Mouse (Mus musculus) forebrain, embryonic 10.5 days (tissue): Measurements from ENCODE around the gene Ift46. TPM values are rescaled to one million over a fixed set of nuclear protein-coding genes. Genes with fewer than 3 reads are reported as not detected.

ENCODE experiments used
- DNase-seq: peaks from one replicate; pipeline ENCODE4 v3.0.0-alpha.2; 2017; ENCODE audit warnings: low spot score; ENCODE audit errors: extremely low spot score
- H3K27ac ChIP-seq: fragments of 300-500 bp; sonication (generic); 2 replicates; pipeline ENCODE4 v1.5.1; 2016; ENCODE audit warnings: mild to moderate bottlenecking
- H3K27me3 ChIP-seq: fragments of 300-500 bp; sonication (generic); 2 replicates; pipeline ENCODE4 v1.6.1; 2016; ENCODE audit warnings: mild to moderate bottlenecking; ENCODE audit not compliant: poor library complexity, severe bottlenecking
- H3K36me3 ChIP-seq: fragments of 300-500 bp; sonication (generic); replicated peaks from 2 replicates; pipeline ENCODE4 v1.6.1; 2016; ENCODE audit warnings: mild to moderate bottlenecking, moderate library complexity
- H3K4me1 ChIP-seq: fragments of 300-500 bp; sonication (generic); 2 replicates; pipeline ENCODE4 v1.6.1; 2016
- H3K4me3 ChIP-seq: fragments of 300-500 bp; sonication (generic); 2 replicates; pipeline ENCODE4 v1.5.1; 2016; ENCODE audit warnings: mild to moderate bottlenecking, moderate library complexity
- H3K9me3 ChIP-seq: fragments of 300-500 bp; sonication (generic); 2 replicates; pipeline ENCODE4 v1.6.1; 2016; ENCODE audit warnings: mild to moderate bottlenecking, moderate library complexity
- WGBS: fragments of 180-500 bp; shearing (Covaris S2); methylation state at CpG from one replicate; pipeline ENCODE4 v1.1.7; 2016; 5-methylcytosine and 5-hydroxymethylcytosine counted together
- polyA plus RNA-seq: library from polyadenylated mRNA; unstranded; fragments of >200 nt; fragmentation: Nextera tagmentation; extraction: Ambion mirVana; gene quantifications from 2 replicates; pipeline ENCODE4 v1.2.1, GENCODE M21; 2016

Gene Ift46
- 110 TPM in 2 replicates for polyA plus RNA-seq

- Histone ChIP-seq H3K27ac (peak within 1 kb of the TSS; percentile 96), H3K27me3 (no peaks in the 10 kb centered on the region), H3K4me3 (peak within 1 kb of the TSS; percentile 90), H3K9me3 (no peaks in the 10 kb centered on the region), H3K36me3 (0 out of 2 replicates have a peak, but pooled peaks cover 2% of the 10 kb centered on the region), H3K4me1 (peaks cover 17% of the 10 kb centered on the region)
- under 1% methylated on average over 81 of the region's 82 CpGs for WGBS
- DNase-seq: peak; percentile 91
Measured at GRCm38 (mm10) chr9:44767101-44768028, at the start of gene Ift46, which contains the start of gene Arcn1. Ift46 (plus strand) TSS chr9:44767908. Arcn1 (minus strand) TSS chr9:44767845.

GRCm38 (mm10) chr9:44718937-44719631 lies 48.6 kb upstream of the Ift46 start:
- Histone ChIP-seq H3K9me3 (no peaks in the 10 kb centered on the region), H3K27me3 (no peaks in the 10 kb centered on the region), H3K36me3 (peaks cover 43% of the 10 kb centered on the region), H3K4me3 (0 out of 2 replicates have a peak overlapping the region, but pooled peaks have one; percentile 2), H3K27ac (0 out of 2 replicates have a peak overlapping the region, but pooled peaks have one; percentile 96), H3K4me1 (peaks cover 52% of the 10 kb centered on the region)
- no peak for DNase-seq
- 91% methylated on average over 12 of the region's 12 CpGs for WGBS

- WGBS: 86% methylated on average over 8 of the region's 8 CpGs
- DNase-seq: no peak
- Histone ChIP-seq H3K4me1 (peaks cover 59% of the 10 kb centered on the region), H3K27ac (peak overlapping the region; percentile 96), H3K4me3 (peak overlapping the region; percentile 78), H3K27me3 (no peaks in the 10 kb centered on the region), H3K9me3 (no peaks in the 10 kb centered on the region), H3K36me3 (peaks cover 36% of the 10 kb centered on the region)
Measured at GRCm38 (mm10) chr9:44719632-44720357, 47.9 kb upstream of the Ift46 start.

- Histone ChIP-seq H3K4me3 (peak overlapping the region; percentile 78), H3K27me3 (no peaks in the 10 kb centered on the region), H3K9me3 (no peaks in the 10 kb centered on the region), H3K36me3 (peaks cover 28% of the 10 kb centered on the region), H3K27ac (peak overlapping the region; percentile 96), H3K4me1 (peaks cover 66% of the 10 kb centered on the region)
- DNase-seq: no peak
- WGBS: 29% methylated on average over 9 of the region's 9 CpGs
Measured at GRCm38 (mm10) chr9:44720358-44721153, 47.2 kb upstream of the Ift46 start.

GRCm38 (mm10) chr9:44721154-44721876 lies 46.4 kb upstream of the Ift46 start:
- peaks cover 74% of the 10 kb centered on the region for H3K4me1 ChIP-seq
- 2% methylated on average over 40 of the region's 40 CpGs for WGBS
- DNase-seq: peak; percentile 86

GRCm38 (mm10) chr9:44721877-44722186 lies 45.9 kb upstream of the Ift46 start:
- H3K36me3 ChIP-seq: peaks cover 15% of the 10 kb centered on the region
- 85% methylated on average over 3 of the region's 3 CpGs for WGBS
- peak overlapping the region; percentile 96 for H3K27ac ChIP-seq
- no peaks in the 10 kb centered on the region for H3K27me3 ChIP-seq
- peak overlapping the region; percentile 78 for H3K4me3 ChIP-seq
- no peaks in the 10 kb centered on the region for H3K9me3 ChIP-seq
- no peak for DNase-seq
- peaks cover 79% of the 10 kb centered on the region for H3K4me1 ChIP-seq

More at GRCm38 (mm10) chr9:44721154-44721876, 46.4 kb upstream of the Ift46 start:
- peak overlapping the region; percentile 96 for H3K27ac ChIP-seq
- H3K36me3 ChIP-seq: peaks cover 21% of the 10 kb centered on the region
- no peaks in the 10 kb centered on the region for H3K27me3 ChIP-seq
- no peaks in the 10 kb centered on the region for H3K9me3 ChIP-seq
- peak overlapping the region; percentile 78 for H3K4me3 ChIP-seq

GRCm38 (mm10) chr9:44722575-44722974 lies 45.1 kb upstream of the Ift46 start:
- Histone ChIP-seq H3K27ac (peak overlapping the region; percentile 77; the same call in 1 of the 2 replicates), H3K9me3 (no peaks in the 10 kb centered on the region), H3K4me3 (no peak overlapping the region), H3K27me3 (no peaks in the 10 kb centered on the region), H3K4me1 (peaks cover 86% of the 10 kb centered on the region), H3K36me3 (peaks cover 8% of the 10 kb centered on the region)
- WGBS: 84% methylated on average over 7 of the region's 7 CpGs
- no peak for DNase-seq

GRCm38 (mm10) chr9:44723008-44723407 lies 44.7 kb upstream of the Ift46 start:
- Histone ChIP-seq H3K9me3 (no peaks in the 10 kb centered on the region), H3K36me3 (peaks cover 4% of the 10 kb centered on the region), H3K27ac (peak overlapping the region; percentile 77), H3K27me3 (no peaks in the 10 kb centered on the region), H3K4me3 (no peak overlapping the region), H3K4me1 (peaks cover 91% of the 10 kb centered on the region)
- DNase-seq: no peak
- WGBS: 61% methylated on average over 7 of the region's 7 CpGs

GRCm38 (mm10) chr9:44723521-44724041 lies 44.1 kb upstream of the Ift46 start:
- 84% methylated on average over 11 of the region's 11 CpGs for WGBS
- DNase-seq: no peak
- H3K4me1 ChIP-seq: peaks cover 95% of the 10 kb centered on the region
- no peaks in the 10 kb centered on the region for H3K9me3 ChIP-seq
- H3K36me3 ChIP-seq: no peaks in the 10 kb centered on the region
- no peak overlapping the region for H3K4me3 ChIP-seq
- H3K27me3 ChIP-seq: no peaks in the 10 kb centered on the region
- H3K27ac ChIP-seq: peak overlapping the region; percentile 77

GRCm38 (mm10) chr9:44724223-44724622 lies 43.5 kb upstream of the Ift46 start:
- Histone ChIP-seq H3K27ac (peak overlapping the region; percentile 77), H3K4me3 (peak overlapping the region; percentile 2; the same call in 1 of the 2 replicates), H3K9me3 (no peaks in the 10 kb centered on the region), H3K4me1 (peaks cover 97% of the 10 kb centered on the region), H3K36me3 (no peaks in the 10 kb centered on the region), H3K27me3 (no peaks in the 10 kb centered on the region)
- no peak for DNase-seq
- WGBS: 68% methylated on average over 6 of the region's 6 CpGs

- H3K36me3 ChIP-seq: no peaks in the 10 kb centered on the region
- no peak for DNase-seq
- H3K27me3 ChIP-seq: no peaks in the 10 kb centered on the region
- H3K4me3 ChIP-seq: peak overlapping the region; percentile 2; the same call in 1 of the 2 replicates
- WGBS: 53% methylated on average over 2 of the region's 2 CpGs
- H3K9me3 ChIP-seq: no peaks in the 10 kb centered on the region
- H3K27ac ChIP-seq: peak overlapping the region; percentile 77
- peaks cover 93% of the 10 kb centered on the region for H3K4me1 ChIP-seq
Measured at GRCm38 (mm10) chr9:44724665-44725064, 43.0 kb upstream of the Ift46 start.
